Mouse (Mus musculus) midbrain, embryonic 10.5 days (tissue): Measurements from ENCODE around the gene Olfr1392. TPM values are rescaled to one million over a fixed set of nuclear protein-coding genes. Genes with fewer than 3 reads are reported as not detected.

Source experiments
- DNase-seq: peaks from one replicate; pipeline ENCODE4 v3.0.0-alpha.2; 2017; ENCODE audit warnings: low spot score
- H3K27ac ChIP-seq: fragments of 300-500 bp; sonication (generic); replicated peaks from 2 replicates; pipeline ENCODE4 v1.5.1; 2016; ENCODE audit warnings: mild to moderate bottlenecking
- H3K27me3 ChIP-seq: fragments of 300-500 bp; sonication (generic); 2 replicates; pipeline ENCODE4 v1.6.1; 2016; ENCODE audit warnings: low read depth, mild to moderate bottlenecking; ENCODE audit not compliant: poor library complexity, severe bottlenecking
- H3K36me3 ChIP-seq: fragments of 300-500 bp; sonication (generic); 2 replicates; pipeline ENCODE4 v1.6.1; 2016; ENCODE audit warnings: mild to moderate bottlenecking, moderate library complexity
- H3K4me1 ChIP-seq: fragments of 300-500 bp; sonication (generic); 2 replicates; pipeline ENCODE4 v1.6.1; 2016
- H3K4me3 ChIP-seq: fragments of 300-500 bp; sonication (generic); 2 replicates; pipeline ENCODE4 v1.5.1; 2016; ENCODE audit warnings: mild to moderate bottlenecking, moderate library complexity
- H3K9me3 ChIP-seq: fragments of 300-500 bp; sonication (generic); replicated peaks from 2 replicates; pipeline ENCODE4 v1.6.1; 2016; ENCODE audit warnings: mild to moderate bottlenecking
- WGBS: fragments of 180-500 bp; shearing (Covaris S2); methylation state at CpG from one replicate; pipeline ENCODE4 v1.1.7; 2016; 5-methylcytosine and 5-hydroxymethylcytosine counted together
- polyA plus RNA-seq: library from polyadenylated mRNA; unstranded; fragments of >200 nt; fragmentation: Nextera tagmentation; extraction: Ambion mirVana; gene quantifications from 2 replicates; pipeline ENCODE4 v1.2.1, GENCODE M21; 2016

Gene Olfr1392
- polyA plus RNA-seq, 1 experiment from 2014 or later: 0.07 TPM

GRCm38 (mm10) chr11:49260598-49261312, 24.3 kb upstream of the Olfr1392 start:
- 94% methylated on average over 21 of the region's 21 CpGs for WGBS
- H3K4me1 ChIP-seq: no peaks in the 10 kb centered on the region
- H3K4me3 ChIP-seq: no peak overlapping the region
- H3K36me3 ChIP-seq: peaks cover 48% of the 10 kb centered on the region
- no peak overlapping the region for H3K27ac ChIP-seq
- no peaks in the 10 kb centered on the region for H3K27me3 ChIP-seq
- no peaks in the 10 kb centered on the region for H3K9me3 ChIP-seq
- no peak for DNase-seq

DNA sequence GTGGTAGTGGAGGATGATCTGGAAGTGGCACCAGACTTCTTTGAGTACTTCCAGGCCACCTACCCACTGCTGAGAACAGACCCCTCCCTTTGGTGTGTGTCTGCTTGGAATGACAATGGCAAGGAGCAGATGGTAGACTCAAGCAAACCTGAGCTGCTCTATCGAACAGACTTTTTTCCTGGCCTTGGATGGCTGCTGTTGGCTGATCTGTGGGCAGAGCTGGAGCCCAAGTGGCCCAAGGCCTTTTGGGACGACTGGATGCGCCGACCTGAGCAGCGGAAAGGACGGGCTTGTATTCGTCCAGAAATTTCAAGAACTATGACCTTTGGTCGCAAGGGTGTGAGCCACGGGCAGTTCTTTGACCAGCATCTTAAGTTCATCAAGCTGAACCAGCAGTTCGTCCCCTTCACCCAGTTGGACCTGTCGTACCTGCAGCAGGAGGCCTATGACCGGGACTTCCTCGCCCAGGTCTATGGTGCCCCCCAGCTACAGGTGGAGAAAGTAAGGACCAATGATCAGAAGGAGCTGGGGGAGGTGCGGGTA, 23.7 kb upstream of the Olfr1392 start:
- Histone ChIP-seq H3K9me3 (no peaks in the 10 kb centered on the region), H3K4me1 (no peaks in the 10 kb centered on the region), H3K27ac (no peak overlapping the region), H3K4me3 (no peak overlapping the region), H3K36me3 (peaks cover 45% of the 10 kb centered on the region), H3K27me3 (no peaks in the 10 kb centered on the region)
- no peak for DNase-seq
- 94% methylated on average over 14 of the region's 14 CpGs for WGBS

GRCm38 (mm10) chr11:49262286-49262685, 22.8 kb upstream of the Olfr1392 start:
- WGBS: 92% methylated on average over 5 of the region's 5 CpGs
- no peaks in the 10 kb centered on the region for H3K27me3 ChIP-seq
- peaks cover 39% of the 10 kb centered on the region for H3K36me3 ChIP-seq
- no peaks in the 10 kb centered on the region for H3K4me1 ChIP-seq
- H3K4me3 ChIP-seq: no peak overlapping the region
- H3K27ac ChIP-seq: no peak overlapping the region
- H3K9me3 ChIP-seq: no peaks in the 10 kb centered on the region
- DNase-seq: no peak

DNA sequence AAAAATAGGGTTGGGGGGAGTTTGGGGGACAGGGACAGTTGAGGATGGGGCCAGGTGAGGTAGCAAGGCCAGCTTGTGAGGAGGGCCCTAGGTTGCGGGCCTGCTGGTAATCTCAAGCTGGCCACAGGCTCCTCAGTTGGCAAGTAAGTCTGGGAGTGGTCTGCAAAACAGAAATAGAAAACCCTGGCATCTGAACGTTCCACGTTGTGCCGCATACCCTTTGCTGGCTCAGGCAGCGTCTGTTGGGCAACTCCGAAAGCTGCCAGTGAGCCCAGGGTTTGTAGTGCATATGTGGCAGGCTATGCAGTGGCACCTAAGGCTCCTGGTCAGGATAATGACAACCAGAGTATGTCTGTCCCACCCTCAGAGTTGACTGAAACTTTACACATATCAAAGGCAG, 21.9 kb upstream of the Olfr1392 start:
- Histone ChIP-seq H3K9me3 (no peaks in the 10 kb centered on the region), H3K27me3 (no peaks in the 10 kb centered on the region), H3K4me1 (no peaks in the 10 kb centered on the region), H3K36me3 (peaks cover 35% of the 10 kb centered on the region), H3K27ac (no peak overlapping the region), H3K4me3 (no peak overlapping the region)
- 92% methylated on average over 6 of the region's 6 CpGs for WGBS
- DNase-seq: no peak

GRCm38 (mm10) chr11:49264081-49264480, 21.0 kb upstream of the Olfr1392 start:
- no peaks in the 10 kb centered on the region for H3K9me3 ChIP-seq
- WGBS: 95% methylated on average over 7 of the region's 7 CpGs
- DNase-seq: no peak
- H3K4me3 ChIP-seq: no peak overlapping the region
- H3K4me1 ChIP-seq: no peaks in the 10 kb centered on the region
- H3K36me3 ChIP-seq: peaks cover 35% of the 10 kb centered on the region
- no peaks in the 10 kb centered on the region for H3K27me3 ChIP-seq
- H3K27ac ChIP-seq: no peak overlapping the region

DNA sequence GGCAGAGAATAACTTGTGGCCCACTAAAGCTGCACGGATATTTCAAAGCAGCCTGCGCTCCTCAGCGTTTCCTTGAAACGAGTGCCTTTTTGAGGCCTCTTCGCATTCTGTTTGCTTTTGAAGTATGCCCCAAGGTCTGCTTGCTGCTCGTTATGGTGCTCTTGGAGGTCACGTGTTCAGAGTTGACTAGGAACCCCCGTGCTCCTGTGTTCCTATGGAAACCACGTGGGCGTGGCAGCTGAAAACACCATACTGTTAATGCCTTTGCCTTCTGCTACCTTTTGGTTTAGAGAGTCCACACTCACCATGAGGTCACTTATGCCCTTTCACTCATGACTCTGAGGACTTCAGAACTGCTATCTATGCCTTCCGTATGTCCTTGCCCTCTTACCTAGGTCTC, 20.5 kb upstream of the Olfr1392 start:
- Histone ChIP-seq H3K27me3 (no peaks in the 10 kb centered on the region), H3K9me3 (no peaks in the 10 kb centered on the region), H3K27ac (no peak overlapping the region), H3K4me3 (no peak overlapping the region), H3K4me1 (no peaks in the 10 kb centered on the region), H3K36me3 (peaks cover 33% of the 10 kb centered on the region)
- 89% methylated on average over 11 of the region's 11 CpGs for WGBS
- no peak for DNase-seq

- no peak for DNase-seq
- H3K4me3 ChIP-seq: no peak overlapping the region
- H3K27ac ChIP-seq: no peak overlapping the region
- no peaks in the 10 kb centered on the region for H3K9me3 ChIP-seq
- 87% methylated on average over 8 of the region's 8 CpGs for WGBS
- no peaks in the 10 kb centered on the region for H3K27me3 ChIP-seq
- H3K4me1 ChIP-seq: no peaks in the 10 kb centered on the region
- peaks cover 30% of the 10 kb centered on the region for H3K36me3 ChIP-seq
These were observed 20.0 kb upstream of the Olfr1392 start for GRCm38 (mm10) chr11:49265101-49265500.

DNA sequence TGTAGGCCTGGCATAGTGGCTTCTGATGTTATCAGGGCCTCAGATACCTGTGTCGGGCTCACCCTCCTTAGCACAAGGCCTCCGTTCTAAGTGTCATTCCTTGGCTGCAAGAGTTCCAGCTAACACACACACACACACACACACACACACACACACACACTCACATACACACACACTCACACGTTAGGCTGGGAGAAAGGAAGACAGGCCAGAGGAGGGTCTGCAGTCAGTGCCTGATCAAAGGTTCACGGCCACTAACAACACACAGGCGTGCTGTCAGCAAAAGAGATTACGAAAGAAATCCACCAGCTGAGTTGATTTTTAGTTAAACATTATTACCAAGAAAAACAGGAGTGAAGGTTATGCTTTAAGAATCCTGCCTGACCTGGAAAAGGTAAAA, 18.4 kb upstream of the Olfr1392 start:
- H3K36me3 ChIP-seq: peaks cover 15% of the 10 kb centered on the region
- no peak overlapping the region for H3K4me3 ChIP-seq
- WGBS: 86% methylated on average over 6 of the region's 6 CpGs
- DNase-seq: no peak
- no peak overlapping the region for H3K27ac ChIP-seq
- no peaks in the 10 kb centered on the region for H3K27me3 ChIP-seq
- H3K9me3 ChIP-seq: no peaks in the 10 kb centered on the region
- H3K4me1 ChIP-seq: no peaks in the 10 kb centered on the region

GRCm38 (mm10) chr11:49267316-49267715, 17.8 kb upstream of the Olfr1392 start:
- 93% methylated on average over 10 of the region's 10 CpGs for WGBS
- DNase-seq: no peak
- Histone ChIP-seq H3K4me3 (no peak overlapping the region), H3K36me3 (peaks cover 8% of the 10 kb centered on the region), H3K9me3 (no peaks in the 10 kb centered on the region), H3K27ac (no peak overlapping the region), H3K4me1 (no peaks in the 10 kb centered on the region), H3K27me3 (no peaks in the 10 kb centered on the region)

GRCm38 (mm10) chr11:49267970-49268579, 17.0 kb upstream of the Olfr1392 start:
- WGBS: 91% methylated on average over 15 of the region's 15 CpGs
- Histone ChIP-seq H3K36me3 (peaks cover 5% of the 10 kb centered on the region; the same call in 1 of the 2 replicates), H3K27me3 (no peaks in the 10 kb centered on the region), H3K4me1 (no peaks in the 10 kb centered on the region), H3K9me3 (no peaks in the 10 kb centered on the region), H3K4me3 (no peak overlapping the region), H3K27ac (no peak overlapping the region)
- DNase-seq: no peak

- DNase-seq: no peak
- Histone ChIP-seq H3K4me1 (no peaks in the 10 kb centered on the region), H3K27ac (no peak overlapping the region), H3K9me3 (no peaks in the 10 kb centered on the region), H3K27me3 (no peaks in the 10 kb centered on the region), H3K36me3 (no peaks in the 10 kb centered on the region), H3K4me3 (no peak overlapping the region)
- 94% methylated on average over 9 of the region's 9 CpGs for WGBS
These were observed 15.3 kb upstream of the Olfr1392 start for GRCm38 (mm10) chr11:49269761-49270160.

- no peaks in the 10 kb centered on the region for H3K9me3 ChIP-seq
- no peaks in the 10 kb centered on the region for H3K27me3 ChIP-seq
- no peaks in the 10 kb centered on the region for H3K36me3 ChIP-seq
- no peak overlapping the region for H3K4me3 ChIP-seq
- H3K4me1 ChIP-seq: no peaks in the 10 kb centered on the region
- H3K27ac ChIP-seq: no peak overlapping the region
- 90% methylated on average over 4 of the region's 4 CpGs for WGBS
- DNase-seq: no peak
These were observed 14.7 kb upstream of the Olfr1392 start for GRCm38 (mm10) chr11:49270368-49270767.

- Histone ChIP-seq H3K27me3 (no peaks in the 10 kb centered on the region), H3K36me3 (no peaks in the 10 kb centered on the region), H3K4me3 (no peak overlapping the region), H3K27ac (no peak overlapping the region), H3K4me1 (no peaks in the 10 kb centered on the region), H3K9me3 (no peaks in the 10 kb centered on the region)
- 31% methylated on average over 7 of the region's 7 CpGs for WGBS
- peak; percentile 32 for DNase-seq
These were observed 13.7 kb upstream of the Olfr1392 start for GRCm38 (mm10) chr11:49271334-49271733.
